Mouse (Mus musculus): Measurements from ENCODE around the gene Exoc2. TPM values are rescaled to one million over a fixed set of nuclear protein-coding genes. Genes with fewer than 3 reads are reported as not detected.

Gene Exoc2
- polyA plus RNA-seq, 1 experiment from 2014 or later, result 58.6 TPM

DNA sequence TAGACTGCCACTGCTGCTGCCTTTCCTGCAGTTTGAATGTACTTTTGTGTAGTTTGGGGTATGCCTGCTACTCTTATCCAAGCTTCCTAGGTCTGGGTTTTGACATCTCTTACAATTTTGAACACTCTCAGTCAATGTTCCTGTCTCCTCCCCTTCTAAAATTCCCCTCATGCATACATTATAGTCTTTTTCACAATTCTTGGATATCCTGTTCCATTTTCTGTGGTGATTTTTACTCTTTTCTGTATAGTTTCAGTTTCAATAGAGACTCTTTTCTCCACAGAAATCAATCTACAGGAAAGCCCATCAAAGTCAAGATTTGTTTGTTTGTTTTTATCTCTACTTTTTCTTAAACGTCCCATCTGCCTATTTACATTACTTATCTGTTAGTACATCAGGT, 20.3 kb downstream of the Exoc2 start:
- no peak overlapping the region for H3K9ac ChIP-seq (ENCODE audit: low read depth, low read length)
- no peaks in the 10 kb centered on the region for H3K36me3 ChIP-seq (ENCODE audit: control insufficient read depth, insufficient read depth, low read length)
- H3K4me1 ChIP-seq (ENCODE audit: control insufficient read depth, insufficient read depth, low read length), result no peaks in the 10 kb centered on the region
- H3K27ac ChIP-seq (ENCODE audit: low read length), result no peak overlapping the region
- ATAC-seq, result no peak
- no peaks in the 10 kb centered on the region for H3K27me3 ChIP-seq (ENCODE audit: control insufficient read depth, insufficient read depth, low read depth, low read length)
- no peak overlapping the region for H3K4me3 ChIP-seq (ENCODE audit: low read depth, low read length)
- 82% methylated on average over 1 of the region's 1 CpGs for WGBS
- H3K9me3 ChIP-seq (replicated peaks; ENCODE audit: control insufficient read depth, low read length, poor library complexity, severe bottlenecking), result no peaks in the 10 kb centered on the region
- H3K4me2 ChIP-seq (ENCODE audit: low read length), result no peak overlapping the region

DNA sequence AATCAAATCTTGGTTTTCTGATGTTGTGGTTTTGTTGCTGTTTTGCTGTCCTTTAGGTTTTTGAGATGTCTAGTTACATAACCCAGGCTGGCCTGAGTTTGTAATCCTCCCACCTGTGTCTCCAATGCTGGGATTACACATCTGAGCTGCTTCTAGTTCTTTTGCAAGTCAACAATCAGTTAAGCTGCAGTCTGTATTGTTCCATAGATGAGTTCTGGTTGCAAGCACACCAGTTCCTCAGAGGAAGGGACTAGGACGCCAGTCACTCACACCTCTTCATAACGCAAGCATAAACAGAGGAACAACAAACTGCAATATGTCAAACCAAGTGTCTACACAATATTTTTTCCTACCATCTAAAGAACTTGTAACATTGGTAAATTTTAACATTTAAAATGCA, 21.8 kb downstream of the Exoc2 start:
- no peak overlapping the region for H3K27ac ChIP-seq (ENCODE audit: low read length)
- H3K9ac ChIP-seq (ENCODE audit: low read depth, low read length), result no peak overlapping the region
- H3K4me1 ChIP-seq (ENCODE audit: control insufficient read depth, insufficient read depth, low read length), result no peaks in the 10 kb centered on the region
- peaks cover 2% of the 10 kb centered on the region; the same call in 1 of the 2 replicates for H3K36me3 ChIP-seq (ENCODE audit: control insufficient read depth, insufficient read depth, low read length)
- no peaks in the 10 kb centered on the region for H3K9me3 ChIP-seq (replicated peaks; ENCODE audit: control insufficient read depth, low read length, poor library complexity, severe bottlenecking)
- H3K4me2 ChIP-seq (ENCODE audit: low read length), result no peak overlapping the region
- 89% methylated on average over 2 of the region's 2 CpGs for WGBS
- no peaks in the 10 kb centered on the region for H3K27me3 ChIP-seq (ENCODE audit: control insufficient read depth, insufficient read depth, low read depth, low read length)
- no peak overlapping the region for H3K4me3 ChIP-seq (ENCODE audit: low read depth, low read length)
- no peak for ATAC-seq

DNA sequence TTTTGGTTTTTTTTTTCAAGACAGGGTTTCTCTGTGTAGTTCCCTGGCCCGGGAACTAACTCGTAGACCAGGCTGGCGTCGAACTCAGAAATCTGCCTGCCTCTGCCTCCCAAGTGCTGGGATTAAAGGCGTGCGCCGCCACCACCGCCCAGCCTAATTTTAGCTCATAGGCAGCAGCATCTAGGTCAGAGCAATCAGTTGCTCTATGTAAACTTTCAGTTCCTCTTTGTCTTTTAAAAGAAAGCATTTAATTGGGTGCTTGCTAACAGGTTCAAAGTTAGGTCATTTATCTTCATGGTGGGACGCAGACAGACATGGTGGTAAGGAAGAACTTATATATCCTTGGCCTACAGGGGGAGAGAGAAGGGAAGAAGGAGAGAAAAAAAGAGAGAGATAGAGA, 24.7 kb downstream of the Exoc2 start:
- no peak overlapping the region for H3K9ac ChIP-seq (ENCODE audit: low read depth, low read length)
- ATAC-seq, result no peak
- no peaks in the 10 kb centered on the region for H3K4me1 ChIP-seq (ENCODE audit: control insufficient read depth, insufficient read depth, low read length)
- H3K4me2 ChIP-seq (ENCODE audit: low read length), result no peak overlapping the region
- H3K4me3 ChIP-seq (ENCODE audit: low read depth, low read length), result no peak overlapping the region
- H3K36me3 ChIP-seq (ENCODE audit: control insufficient read depth, insufficient read depth, low read length), result peaks cover 3% of the 10 kb centered on the region; the same call in 1 of the 2 replicates
- no peak overlapping the region for H3K27ac ChIP-seq (ENCODE audit: low read length)
- no peaks in the 10 kb centered on the region for H3K27me3 ChIP-seq (ENCODE audit: control insufficient read depth, insufficient read depth, low read depth, low read length)
- H3K9me3 ChIP-seq (replicated peaks; ENCODE audit: control insufficient read depth, low read length, poor library complexity, severe bottlenecking), result no peaks in the 10 kb centered on the region
- WGBS, result 97% methylated on average over 9 of the region's 9 CpGs

DNA sequence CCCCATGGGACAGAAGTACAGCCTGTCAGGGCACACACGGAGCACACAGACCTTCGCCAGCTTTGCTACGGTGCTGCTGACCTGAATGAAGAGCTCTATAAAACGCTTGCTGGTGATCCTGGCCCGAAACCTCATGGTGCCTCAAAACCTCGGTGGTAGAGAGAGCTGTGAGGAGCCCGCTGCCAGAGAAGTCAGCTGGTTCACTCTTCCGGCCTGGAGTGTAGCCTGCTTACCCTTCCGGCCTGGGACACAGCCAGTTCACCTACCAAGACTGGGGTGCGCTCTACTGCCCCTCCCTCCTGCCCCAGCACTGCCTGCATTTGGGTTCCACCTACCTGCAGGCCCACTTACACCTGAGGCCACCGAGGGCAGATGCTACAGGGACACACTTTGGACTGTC, 26.4 kb downstream of the Exoc2 start, which contains the start of gene Hus1b:
Hus1b (minus strand) TSS at position 220 of the 400 bp plus-strand sequence.
- H3K36me3 ChIP-seq (ENCODE audit: control insufficient read depth, insufficient read depth, low read length), result peaks cover 3% of the 10 kb centered on the region; the same call in 1 of the 2 replicates
- H3K4me2 ChIP-seq (ENCODE audit: low read length), result no peak within 1 kb of the TSS
- no peak within 1 kb of the TSS for H3K4me3 ChIP-seq (ENCODE audit: low read depth, low read length)
- ATAC-seq, result no peak
- no peaks in the 10 kb centered on the region for H3K27me3 ChIP-seq (ENCODE audit: control insufficient read depth, insufficient read depth, low read depth, low read length)
- H3K9me3 ChIP-seq (replicated peaks; ENCODE audit: control insufficient read depth, low read length, poor library complexity, severe bottlenecking), result no peaks in the 10 kb centered on the region
- no peak within 1 kb of the TSS for H3K27ac ChIP-seq (ENCODE audit: low read length)
- no peak within 1 kb of the TSS for H3K9ac ChIP-seq (ENCODE audit: low read depth, low read length)
- WGBS, result 96% methylated on average over 11 of the region's 11 CpGs
- no peaks in the 10 kb centered on the region for H3K4me1 ChIP-seq (ENCODE audit: control insufficient read depth, insufficient read depth, low read length)

DNA sequence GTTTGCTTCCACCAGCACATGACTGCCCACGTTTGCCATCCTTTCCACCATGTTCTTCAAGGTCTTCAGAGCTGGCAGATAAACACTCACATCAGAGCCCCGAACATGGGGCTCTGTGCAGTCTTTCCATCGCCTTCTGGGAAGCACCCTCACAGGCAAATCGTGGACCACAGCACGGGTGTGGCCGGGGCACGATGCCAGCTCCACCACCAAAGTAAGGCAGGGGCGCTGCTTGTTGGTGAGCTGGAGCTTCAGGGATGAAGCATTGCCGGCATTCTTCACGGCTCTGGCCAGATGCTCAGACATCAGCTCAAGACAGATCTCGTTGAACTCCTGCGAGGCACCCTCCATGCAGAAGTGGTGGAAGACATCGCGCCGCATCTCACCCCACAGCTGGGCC, 26.8 kb downstream of the Exoc2 start:
- no peak overlapping the region for H3K9ac ChIP-seq (ENCODE audit: low read depth, low read length)
- ATAC-seq, result no peak
- no peak overlapping the region for H3K4me2 ChIP-seq (ENCODE audit: low read length)
- no peaks in the 10 kb centered on the region for H3K27me3 ChIP-seq (ENCODE audit: control insufficient read depth, insufficient read depth, low read depth, low read length)
- no peak overlapping the region for H3K4me3 ChIP-seq (ENCODE audit: low read depth, low read length)
- no peak overlapping the region for H3K27ac ChIP-seq (ENCODE audit: low read length)
- 95% methylated on average over 15 of the region's 15 CpGs for WGBS
- H3K36me3 ChIP-seq (ENCODE audit: control insufficient read depth, insufficient read depth, low read length), result peaks cover 3% of the 10 kb centered on the region; the same call in 1 of the 2 replicates
- H3K4me1 ChIP-seq (ENCODE audit: control insufficient read depth, insufficient read depth, low read length), result no peaks in the 10 kb centered on the region
- H3K9me3 ChIP-seq (replicated peaks; ENCODE audit: control insufficient read depth, low read length, poor library complexity, severe bottlenecking), result no peaks in the 10 kb centered on the region

DNA sequence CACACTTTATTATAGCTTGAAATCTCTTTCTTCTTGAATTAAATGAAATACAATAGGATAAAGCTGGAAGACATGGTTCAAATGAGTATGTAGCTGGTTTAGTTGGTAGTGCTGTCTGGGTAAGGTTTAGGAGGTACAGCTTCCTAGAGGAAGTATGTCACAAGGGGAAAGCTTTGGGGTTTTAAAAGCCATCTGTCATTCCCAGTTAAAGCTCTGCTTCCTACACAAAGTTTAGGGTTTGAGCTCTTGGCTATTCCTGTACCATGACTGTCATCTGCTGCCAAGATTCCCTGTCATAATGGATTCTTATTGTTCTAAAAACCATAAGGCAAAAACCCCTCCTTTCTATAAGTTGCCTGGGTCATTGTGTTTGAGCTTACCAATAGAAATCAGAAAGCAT, 28.1 kb downstream of the Exoc2 start:
- no peak for ATAC-seq
- Histone ChIP-seq H3K9ac (ENCODE audit: low read depth, low read length) (no peak overlapping the region), H3K36me3 (ENCODE audit: control insufficient read depth, insufficient read depth, low read length) (peaks cover 3% of the 10 kb centered on the region; the same call in 1 of the 2 replicates)

DNA sequence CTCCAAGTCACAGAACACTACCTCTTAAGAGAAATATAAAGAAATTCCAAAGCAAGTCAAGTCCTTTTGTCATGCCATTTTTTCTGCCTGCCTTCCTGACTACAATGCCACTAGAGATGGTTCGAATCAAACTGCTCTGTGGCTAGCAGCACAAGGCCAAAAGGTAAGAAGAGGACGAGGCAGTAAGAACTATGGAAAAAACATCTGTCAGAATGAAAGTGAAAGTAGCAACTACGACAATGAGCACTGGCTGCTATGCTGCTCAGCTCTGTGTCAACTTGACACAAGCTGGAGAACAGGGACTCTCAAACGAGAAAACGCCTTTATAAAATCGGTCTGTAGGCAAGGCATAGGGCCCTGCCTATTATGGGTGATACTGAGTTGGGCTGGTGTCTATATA, 40.9 kb downstream of the Exoc2 start:
- H3K27me3 ChIP-seq (ENCODE audit: control insufficient read depth, insufficient read depth, low read depth, low read length), result no peaks in the 10 kb centered on the region

More for the DNA sequence above, 28.1 kb downstream of the Exoc2 start:
- Histone ChIP-seq H3K4me3 (ENCODE audit: low read depth, low read length) (no peak overlapping the region), H3K9me3 (replicated peaks; ENCODE audit: control insufficient read depth, low read length, poor library complexity, severe bottlenecking) (no peaks in the 10 kb centered on the region), H3K4me1 (ENCODE audit: control insufficient read depth, insufficient read depth, low read length) (no peaks in the 10 kb centered on the region), H3K27me3 (ENCODE audit: control insufficient read depth, insufficient read depth, low read depth, low read length) (no peaks in the 10 kb centered on the region), H3K27ac (ENCODE audit: low read length) (no peak overlapping the region), H3K4me2 (ENCODE audit: low read length) (no peak overlapping the region)

DNA sequence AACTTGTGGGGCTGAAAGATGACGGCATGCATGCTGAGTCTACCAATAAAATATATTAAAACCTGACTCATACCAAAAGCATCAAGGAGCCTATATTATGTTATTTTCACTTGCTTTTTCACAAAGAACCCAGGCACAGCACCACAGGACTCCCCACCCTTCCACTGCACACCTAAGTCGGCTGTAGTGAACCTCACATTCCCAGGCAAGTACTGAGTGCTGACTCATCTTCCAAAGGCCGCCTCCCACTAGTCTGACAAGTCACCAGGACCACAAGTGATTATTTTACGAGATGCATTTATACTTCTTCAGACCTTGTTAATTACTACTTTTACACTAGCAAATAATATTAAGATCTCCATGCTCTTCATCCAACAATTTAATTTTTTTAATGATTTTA, 42.3 kb downstream of the Exoc2 start:
- no peaks in the 10 kb centered on the region for H3K9me3 ChIP-seq (replicated peaks; ENCODE audit: control insufficient read depth, low read length, poor library complexity, severe bottlenecking)
- peaks cover 5% of the 10 kb centered on the region; the same call in 1 of the 2 replicates for H3K36me3 ChIP-seq (ENCODE audit: control insufficient read depth, insufficient read depth, low read length)
- H3K9ac ChIP-seq (ENCODE audit: low read depth, low read length), result no peak overlapping the region
- ATAC-seq, result no peak
- no peak overlapping the region for H3K4me2 ChIP-seq (ENCODE audit: low read length)
- H3K27me3 ChIP-seq (ENCODE audit: control insufficient read depth, insufficient read depth, low read depth, low read length), result no peaks in the 10 kb centered on the region
- no peak overlapping the region for H3K4me3 ChIP-seq (ENCODE audit: low read depth, low read length)
- H3K27ac ChIP-seq (ENCODE audit: low read length), result no peak overlapping the region
- 83% methylated on average over 4 of the region's 4 CpGs for WGBS
- H3K4me1 ChIP-seq (ENCODE audit: control insufficient read depth, insufficient read depth, low read length), result no peaks in the 10 kb centered on the region

More for the DNA sequence above, 40.9 kb downstream of the Exoc2 start:
- no peak overlapping the region for H3K4me2 ChIP-seq (ENCODE audit: low read length)
- H3K4me3 ChIP-seq (ENCODE audit: low read depth, low read length), result no peak overlapping the region
- WGBS, result 81% methylated on average over 6 of the region's 6 CpGs
- no peaks in the 10 kb centered on the region for H3K9me3 ChIP-seq (replicated peaks; ENCODE audit: control insufficient read depth, low read length, poor library complexity, severe bottlenecking)
- peaks cover 8% of the 10 kb centered on the region; the same call in 1 of the 2 replicates for H3K36me3 ChIP-seq (ENCODE audit: control insufficient read depth, insufficient read depth, low read length)
- no peak overlapping the region for H3K27ac ChIP-seq (ENCODE audit: low read length)
- H3K4me1 ChIP-seq (ENCODE audit: control insufficient read depth, insufficient read depth, low read length), result no peaks in the 10 kb centered on the region
- H3K9ac ChIP-seq (ENCODE audit: low read depth, low read length), result no peak overlapping the region
- no peak for ATAC-seq

DNA sequence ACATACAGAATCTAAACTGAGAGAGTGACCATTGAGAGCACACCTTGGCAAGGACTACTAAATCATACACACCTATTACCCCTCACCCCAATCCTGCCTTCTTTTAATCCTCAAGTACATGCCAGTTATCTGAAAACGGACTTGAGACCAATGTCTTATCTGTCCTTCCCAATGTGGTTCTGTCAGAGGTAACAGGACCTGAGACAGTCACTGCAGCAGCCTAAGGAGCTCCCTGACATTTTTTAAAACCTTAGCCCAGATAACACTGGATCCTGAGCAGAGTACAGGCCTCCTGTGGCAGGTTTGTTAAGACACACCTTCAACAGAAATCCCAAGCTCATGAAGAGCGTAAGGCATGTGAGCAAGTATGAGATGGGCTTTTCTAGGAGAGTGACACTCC, 44.8 kb downstream of the Exoc2 start:
- H3K4me3 ChIP-seq (ENCODE audit: low read depth, low read length), result no peak overlapping the region
- H3K9ac ChIP-seq (ENCODE audit: low read depth, low read length), result no peak overlapping the region
- no peaks in the 10 kb centered on the region for H3K27me3 ChIP-seq (ENCODE audit: control insufficient read depth, insufficient read depth, low read depth, low read length)
- H3K4me2 ChIP-seq (ENCODE audit: low read length), result no peak overlapping the region
- H3K36me3 ChIP-seq (ENCODE audit: control insufficient read depth, insufficient read depth, low read length), result peaks cover 13% of the 10 kb centered on the region
- no peak for ATAC-seq
- H3K27ac ChIP-seq (ENCODE audit: low read length), result no peak overlapping the region
- WGBS, result 96% methylated on average over 2 of the region's 2 CpGs
- H3K4me1 ChIP-seq (ENCODE audit: control insufficient read depth, insufficient read depth, low read length), result no peaks in the 10 kb centered on the region
- no peaks in the 10 kb centered on the region for H3K9me3 ChIP-seq (replicated peaks; ENCODE audit: control insufficient read depth, low read length, poor library complexity, severe bottlenecking)

Data from midbrain, embryonic 16.5 days (tissue).